Mouse (Mus musculus) induced T-regulatory cell, adult 2 months (primary cell): ENCODE data around the gene Ap3b1.

Experiments used
- DNase-seq: peaks from one replicate; pipeline ENCODE4 v3.0.0-alpha.2; 2012; ENCODE audit warnings: low read depth

Gene Ap3b1

GRCm38 (mm10) chr13:94539851-94540646 is 181.3 kb downstream of the Ap3b1 start:
- no peak for DNase-seq

DNA sequence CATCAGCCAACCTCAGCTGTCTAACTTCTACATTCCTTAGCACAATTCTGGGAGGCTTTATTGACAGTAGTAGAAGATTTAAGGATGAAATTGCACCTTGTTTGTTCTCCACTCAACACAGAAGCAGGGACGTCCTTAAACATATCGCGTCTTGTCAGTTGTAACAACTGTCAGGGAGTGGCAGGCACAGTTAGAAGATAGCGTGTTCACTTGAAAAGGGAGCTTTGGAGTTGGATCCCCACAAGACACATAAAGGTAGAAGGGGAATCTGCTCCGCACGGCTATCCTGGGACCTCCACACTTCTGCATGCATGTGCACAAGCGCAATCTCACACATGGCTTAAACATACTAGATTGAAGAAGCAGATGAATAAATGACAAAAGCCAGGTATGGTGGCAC is 183.3 kb downstream of the Ap3b1 start:
- DNase-seq, result no peak

GRCm38 (mm10) chr13:94544211-94544610 is 185.5 kb downstream of the Ap3b1 start:
- DNase-seq, result no peak

DNA sequence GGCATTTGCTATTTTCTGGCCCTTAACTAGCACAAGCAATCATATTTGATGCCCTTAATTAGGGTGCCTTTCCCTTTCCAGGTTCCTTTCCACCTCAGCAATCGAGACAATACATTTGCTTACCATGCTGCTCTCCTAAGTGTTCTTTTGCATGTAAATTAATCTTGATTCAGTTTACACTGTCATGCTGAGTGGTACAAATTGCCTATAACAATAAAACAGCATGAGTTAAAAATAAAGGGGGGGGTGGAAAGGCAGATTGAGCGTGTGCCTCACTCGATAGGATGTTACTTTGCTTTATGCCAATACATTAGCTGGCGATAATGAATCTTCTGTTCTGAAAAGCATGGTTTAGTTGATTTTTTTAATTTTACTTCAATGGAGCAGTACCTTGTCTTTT is 187.0 kb downstream of the Ap3b1 start:
- no peak for DNase-seq

GRCm38 (mm10) chr13:94546246-94546645 is 187.5 kb downstream of the Ap3b1 start:
- DNase-seq, result no peak

DNA sequence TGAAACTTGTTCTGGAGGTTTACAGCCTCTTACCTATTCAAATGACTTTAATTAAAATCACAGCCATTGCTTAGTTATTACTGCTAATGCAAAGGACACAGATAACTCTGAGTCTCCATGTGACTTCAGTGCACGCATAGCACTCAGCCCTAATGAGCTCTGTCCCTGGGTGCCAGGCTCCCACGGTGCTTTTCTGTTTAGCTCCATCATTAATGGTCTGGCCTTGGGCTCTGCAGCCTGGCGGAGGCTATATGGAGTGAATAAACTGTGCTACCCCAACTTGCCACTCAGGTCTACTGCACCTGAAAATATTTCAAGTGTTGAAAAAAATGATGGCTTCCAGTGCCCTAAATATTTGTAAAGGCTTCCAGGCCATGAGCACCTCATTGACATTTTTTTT is 190.8 kb downstream of the Ap3b1 start:
- no peak for DNase-seq

DNA sequence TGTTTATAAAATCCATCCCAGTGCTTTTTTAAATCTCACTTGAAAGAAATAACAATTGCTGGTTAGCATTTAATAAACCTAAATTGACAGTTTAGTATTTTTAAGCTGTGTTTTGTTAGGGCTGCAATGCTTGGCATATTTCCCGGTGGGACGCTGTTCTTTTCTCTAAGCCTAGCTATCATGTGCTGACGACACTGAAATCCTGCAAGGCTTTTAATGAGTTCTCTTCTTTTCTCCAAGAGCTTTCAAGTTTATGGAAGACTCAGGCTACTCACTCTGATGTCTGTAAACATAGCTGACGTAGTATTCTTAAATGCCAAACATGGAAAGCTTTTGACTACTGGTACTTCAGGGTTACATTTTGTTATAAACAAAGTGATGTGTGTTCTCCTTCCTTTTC is 191.3 kb downstream of the Ap3b1 start:
- no peak for DNase-seq

DNA sequence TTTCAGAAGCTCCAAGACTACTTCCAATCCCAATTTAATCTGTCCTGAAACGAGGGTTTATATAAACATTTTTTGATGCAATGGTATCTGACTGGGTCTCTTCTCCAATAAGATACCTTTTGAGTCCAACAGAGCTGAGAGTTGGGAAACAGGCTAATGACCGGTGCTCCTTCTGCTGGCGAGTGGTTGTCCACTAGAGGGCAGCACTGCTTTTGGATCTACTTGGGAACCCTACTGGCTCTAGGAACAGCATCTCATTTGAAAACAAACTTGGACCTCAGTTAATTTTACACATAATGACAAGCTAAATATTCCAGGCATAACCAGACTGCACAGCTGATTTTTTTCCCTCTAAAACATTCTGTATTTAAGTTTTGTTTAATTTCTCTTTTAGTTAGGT is 201.3 kb downstream of the Ap3b1 start:
- DNase-seq, result peak; percentile 78

DNA sequence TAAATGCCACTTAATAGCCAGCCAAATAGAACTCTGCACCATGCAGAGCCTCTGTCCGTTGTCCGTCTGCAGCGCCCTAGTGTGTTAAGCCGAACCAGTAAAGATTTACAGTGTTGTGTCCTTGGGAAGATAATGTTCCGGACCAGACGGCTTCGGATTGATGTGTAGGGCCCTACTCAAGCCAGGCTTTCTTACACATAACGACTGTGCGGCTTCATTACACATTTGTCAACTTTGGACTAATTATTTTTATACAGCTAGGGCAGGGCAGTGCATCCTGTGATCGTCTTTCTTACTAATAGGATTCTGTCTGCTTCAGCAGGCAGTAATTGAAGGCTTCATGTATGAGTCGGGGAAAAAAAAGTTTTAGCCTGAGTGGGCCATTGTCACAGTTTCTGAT is 202.1 kb downstream of the Ap3b1 start:
- no peak for DNase-seq

- DNase-seq, result no peak
These were observed 204.0 kb downstream of the Ap3b1 start for GRCm38 (mm10) chr13:94562652-94563339.

- DNase-seq, result no peak
These were observed 205.1 kb downstream of the Ap3b1 start for GRCm38 (mm10) chr13:94563836-94564235.

DNA sequence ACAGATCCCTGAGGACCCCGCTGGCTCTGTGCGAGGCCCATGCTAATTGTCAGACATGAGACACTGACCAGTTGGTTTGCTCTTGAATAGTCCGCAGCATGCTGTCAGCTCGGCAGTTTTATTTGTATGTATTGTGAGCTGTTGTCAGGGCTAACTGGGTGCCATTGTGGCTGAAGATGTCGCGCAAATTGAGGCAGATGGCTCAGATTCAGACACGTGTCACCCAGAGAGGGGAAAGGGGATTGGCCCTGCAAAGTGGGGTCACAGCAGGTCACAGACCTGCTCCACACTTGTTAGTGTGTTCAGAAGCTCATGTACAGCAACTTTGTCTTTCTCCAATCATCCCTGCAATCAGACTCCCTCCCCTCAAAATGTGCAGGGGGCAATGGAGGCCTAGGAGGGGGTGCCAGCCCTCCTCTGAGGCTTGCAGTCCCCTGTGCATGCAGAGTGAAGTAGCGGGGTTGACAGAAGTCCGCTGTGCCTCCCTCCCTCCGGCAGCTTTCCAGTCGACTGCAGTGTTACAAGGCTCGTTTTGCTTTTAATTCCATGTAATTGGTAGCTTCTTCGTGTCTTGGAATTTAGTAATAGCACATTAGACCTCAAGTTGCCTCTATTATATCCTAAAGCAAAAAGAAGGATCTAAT is 205.7 kb downstream of the Ap3b1 start:
- DNase-seq, result no peak

GRCm38 (mm10) chr13:94565176-94565575 is 206.4 kb downstream of the Ap3b1 start:
- DNase-seq, result no peak

DNA sequence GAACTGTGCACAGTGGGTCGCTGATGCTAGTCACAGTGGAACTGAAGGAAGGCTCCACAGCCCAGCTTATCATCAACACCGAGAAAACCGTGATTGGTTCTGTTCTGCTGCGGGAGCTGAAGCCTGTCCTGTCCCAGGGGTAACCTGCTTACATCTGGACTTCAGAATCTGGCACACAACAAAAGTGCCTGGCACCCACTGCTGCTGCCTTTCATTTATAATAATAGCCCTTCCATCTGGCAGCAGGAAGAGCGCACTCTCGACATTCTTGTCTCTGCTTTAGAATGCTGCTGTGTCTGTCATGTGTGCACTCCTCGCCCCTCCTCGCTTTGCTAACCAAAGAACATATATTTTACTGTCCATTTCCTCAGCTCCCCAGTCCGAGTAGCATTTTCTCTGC is 206.9 kb downstream of the Ap3b1 start:
- DNase-seq, result no peak

GRCm38 (mm10) chr13:94567739-94568138 is 209.0 kb downstream of the Ap3b1 start:
- DNase-seq, result no peak

DNA sequence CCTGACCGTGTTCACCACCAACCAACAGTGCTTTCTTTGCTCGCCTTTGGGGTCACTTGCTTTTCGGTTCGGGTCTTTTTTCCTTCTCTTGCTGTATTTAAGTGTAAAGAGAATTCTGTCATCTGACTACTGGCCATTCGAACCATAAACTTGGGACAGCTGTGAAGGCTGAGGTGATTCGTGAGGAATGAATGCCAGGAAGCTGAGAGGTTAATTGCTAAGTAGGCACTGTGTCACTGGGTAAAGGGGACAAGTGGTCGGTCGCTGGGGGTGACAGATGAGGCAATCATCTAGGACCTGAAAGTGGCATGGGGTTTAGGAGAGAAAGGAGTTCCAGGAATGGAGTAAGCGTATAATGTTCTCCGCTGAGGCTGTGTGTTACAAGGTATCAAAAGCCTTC is 212.2 kb downstream of the Ap3b1 start:
- no peak for DNase-seq

- DNase-seq, result no peak
These were observed 214.6 kb downstream of the Ap3b1 start for GRCm38 (mm10) chr13:94573356-94573755.

DNA sequence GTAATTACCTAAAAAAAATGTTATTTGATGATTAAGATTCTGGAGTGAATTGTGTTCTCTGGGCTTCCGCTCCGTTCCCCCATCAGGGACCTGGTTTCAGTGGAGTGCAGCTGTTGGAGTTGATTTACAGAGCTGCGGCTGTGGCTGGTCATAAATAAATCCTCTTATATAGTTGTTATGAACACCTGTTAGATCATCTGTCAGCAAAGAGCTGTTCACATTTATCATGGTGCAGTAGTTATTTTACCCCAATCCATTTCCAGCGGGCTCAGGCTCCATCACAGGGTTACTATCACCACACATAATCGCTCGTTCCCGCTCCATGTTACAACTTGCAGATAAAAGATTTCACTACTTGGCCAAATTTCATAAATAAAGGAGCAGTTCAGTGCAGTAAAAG is 215.1 kb downstream of the Ap3b1 start:
- DNase-seq, result no peak

DNA sequence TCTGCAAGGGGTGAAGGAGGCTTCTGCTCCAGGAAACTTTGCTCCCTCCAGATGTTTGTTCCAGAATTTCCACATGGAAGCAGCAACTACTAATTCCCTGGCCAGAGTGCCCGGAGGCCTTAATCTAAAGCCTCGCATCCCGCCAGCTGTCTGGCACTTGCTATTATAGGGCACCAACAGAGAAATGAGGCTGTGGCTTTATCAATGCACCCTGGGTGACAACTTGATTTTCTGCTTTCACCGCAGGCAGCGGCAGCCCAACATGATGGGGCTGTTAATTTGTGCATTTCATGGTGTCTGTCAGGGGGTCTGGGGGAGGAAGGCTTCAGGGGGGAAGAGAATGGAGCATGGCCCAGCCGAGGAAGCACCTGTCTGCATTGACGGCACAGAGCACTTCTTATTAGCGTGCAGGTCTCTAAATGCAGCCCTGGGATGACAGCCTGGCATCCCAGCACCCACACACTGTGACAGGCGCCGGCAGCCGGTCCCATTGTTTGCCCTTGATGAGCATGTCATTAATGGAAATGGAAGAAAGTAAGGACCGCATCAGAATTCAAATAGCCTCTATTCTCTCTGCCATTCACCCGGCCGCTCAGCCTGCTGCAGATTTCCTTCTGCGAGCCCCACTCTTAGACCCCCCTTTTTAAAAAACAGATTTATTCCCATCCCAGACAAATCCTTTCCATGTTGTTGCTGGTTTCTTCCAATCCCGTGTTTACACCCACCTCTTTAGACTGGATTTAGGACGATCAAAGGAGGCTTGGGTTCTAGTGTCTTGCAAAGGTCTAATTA is 217.0 kb downstream of the Ap3b1 start:
- no peak for DNase-seq

DNA sequence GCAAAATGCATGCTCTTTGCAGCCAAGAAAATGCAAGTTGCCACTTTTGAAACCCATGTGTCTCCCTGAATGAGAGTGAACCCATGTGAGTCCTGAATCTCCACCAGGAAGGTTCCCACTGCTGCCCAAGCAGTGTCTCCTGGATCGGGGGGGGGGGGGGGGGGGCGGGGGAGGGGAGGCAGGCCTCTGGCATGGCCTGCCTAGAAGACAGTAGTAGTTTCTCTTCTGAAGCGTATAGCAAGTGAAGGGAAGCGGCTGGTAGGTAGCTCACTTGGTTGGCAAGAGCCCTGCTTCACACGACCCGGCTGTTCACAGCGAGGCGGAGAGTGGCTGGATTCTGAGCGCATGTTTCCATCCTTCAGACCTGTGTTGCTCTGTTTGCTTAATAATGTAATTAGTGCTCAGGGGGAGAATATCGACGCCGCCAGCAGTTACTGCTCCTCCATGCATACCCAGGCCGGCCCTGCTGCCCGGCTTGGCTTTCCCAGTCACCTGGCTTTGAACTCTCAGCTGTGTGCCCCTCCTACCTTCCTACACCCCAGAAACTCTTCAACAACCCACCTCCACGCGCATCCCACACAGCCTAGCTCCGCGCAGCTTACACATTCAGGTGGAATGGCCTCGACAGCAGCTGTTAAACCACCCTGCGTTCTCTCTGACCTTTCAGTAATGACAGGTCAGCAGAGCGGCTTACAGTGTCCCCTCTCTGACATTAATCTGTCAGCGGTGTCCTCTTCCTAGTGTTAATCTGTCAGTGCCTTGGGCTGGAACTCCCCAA is 217.8 kb downstream of the Ap3b1 start:
- no peak for DNase-seq

DNA sequence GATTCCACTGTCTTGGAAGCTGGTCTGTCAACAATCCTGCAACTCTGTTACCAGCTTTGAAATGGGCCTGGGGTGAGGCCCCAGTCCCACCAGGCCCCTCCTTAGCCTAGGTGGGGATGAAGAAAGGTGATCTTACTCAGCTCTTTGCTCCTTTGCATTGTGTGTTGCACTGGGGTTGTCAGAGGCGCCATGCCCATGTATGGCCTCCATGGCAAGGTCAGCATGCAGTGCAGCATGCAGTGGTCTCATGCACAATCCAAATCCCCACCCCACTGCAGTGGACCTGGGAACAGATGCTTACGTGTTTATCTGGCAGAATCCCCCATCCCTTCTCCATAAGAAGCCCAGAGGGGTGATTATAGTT is 218.4 kb downstream of the Ap3b1 start:
- DNase-seq, result no peak

DNA sequence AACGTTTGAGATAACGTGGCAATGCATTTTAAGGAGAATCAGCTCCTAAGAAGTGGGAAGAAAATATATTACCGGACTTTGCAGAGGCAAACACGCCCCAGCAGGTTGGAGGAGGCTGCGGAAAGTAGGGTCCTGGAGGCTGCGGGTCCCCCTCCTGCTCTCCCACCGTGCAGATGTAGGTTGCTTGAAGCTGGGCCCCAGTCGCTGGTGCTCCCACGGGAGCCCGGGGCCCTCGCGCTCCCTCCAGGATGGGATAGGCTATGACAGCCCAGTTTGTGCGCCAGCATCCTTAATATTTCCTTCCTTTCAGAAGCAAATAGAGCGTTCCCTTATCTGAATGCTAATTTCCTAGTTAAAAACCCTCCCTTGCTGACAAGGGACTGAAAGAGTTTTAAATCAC is 236.5 kb downstream of the Ap3b1 start:
- DNase-seq, result no peak
